Mouse (Mus musculus): ENCODE results near the gene Tapt1.

DNA sequence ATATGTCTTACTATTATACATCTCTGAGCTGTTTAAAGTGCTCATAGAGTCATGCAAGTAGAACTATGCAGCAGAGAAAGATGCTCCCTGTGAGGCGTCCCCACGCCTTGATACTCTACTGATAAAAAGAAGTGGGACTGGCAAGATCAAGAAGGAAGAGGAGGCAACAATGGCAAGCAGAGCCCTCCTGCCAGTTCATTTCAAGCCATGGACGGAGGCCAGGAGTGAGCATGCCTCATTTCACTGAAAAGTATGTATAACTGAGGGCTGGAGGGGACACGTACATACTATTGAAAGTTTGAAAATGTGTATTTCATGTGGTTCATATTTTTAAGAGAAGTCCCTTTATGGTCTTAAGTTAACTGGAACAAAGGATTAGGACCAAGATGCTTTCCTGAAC is 28.0 kb downstream of the Tapt1 start:
- no peak for TF ChIP-seq GATA1 (IDR thresholded peaks at IDR 0.05; ENCODE audit: borderline replicate concordance, low read length)
- TF ChIP-seq FLI1 (IDR thresholded peaks at IDR 0.05; ENCODE audit: low read length), result no peak
